Mouse (Mus musculus): ENCODE results near the gene Zfp865. TPM values are rescaled to one million over a fixed set of nuclear protein-coding genes. Genes with fewer than 3 reads are reported as not detected.

The Zfp865 gene
- total and polyA plus RNA-seq, 3 experiments, result 4.0 to 21.0 (median 12.3) TPM

- no peak overlapping the region for H3K4me3 ChIP-seq (replicated peaks in 1 of 3; ENCODE audit: low read depth in 2 of 3, low read length in 2 of 3, poor library complexity in 1 of 3)
- peaks cover 11% of the 10 kb centered on the region for H3K79me2 ChIP-seq (replicated peaks; ENCODE audit: control insufficient read depth, extremely low read depth, insufficient read depth, poor library complexity, severe bottlenecking)
- TF ChIP-seq MXI1 (IDR thresholded peaks at IDR 0.05; ENCODE audit: low read depth, low read length) (no peak), RCOR1 (conservative IDR thresholded peaks at IDR 0.05; ENCODE audit: low read depth, low read length) (no peak), POLR2AphosphoS2 (IDR thresholded peaks at IDR 0.05; ENCODE audit: low read depth, low read length) (no peak), MAX (IDR thresholded peaks at IDR 0.05; ENCODE audit: low read length) (no peak), TBP (conservative IDR thresholded peaks at IDR 0.05; ENCODE audit: low read depth, low read length) (no peak), EP300 (IDR thresholded peaks at IDR 0.05; ENCODE audit: low read length) (no peak), BHLHE40 (IDR thresholded peaks at IDR 0.05; ENCODE audit: low read depth, low read length) (no peak), MAFK (IDR thresholded peaks at IDR 0.05; ENCODE audit: insufficient replicate concordance, low read length) (no peak), USF2 (conservative IDR thresholded peaks at IDR 0.05; ENCODE audit: low read depth, low read length) (no peak), MEF2A (IDR thresholded peaks at IDR 0.05; ENCODE audit: borderline replicate concordance, low read depth, low read length) (no peak), CTCF (conservative IDR thresholded peaks at IDR 0.05 in 1 of 2, IDR thresholded peaks at IDR 0.05 in 1 of 2; ENCODE audit: low read depth in 2 of 2, low read length in 2 of 2) (no peak)
- peaks cover 2 to 26% of the 10 kb centered on the region in 2 experiments; a peak in 3 of 4 replicates for H3K4me1 ChIP-seq (ENCODE audit: control insufficient read depth in 1 of 2, insufficient read depth in 2 of 2)
- H3K4me2 ChIP-seq (ENCODE audit: insufficient read depth, low read depth, poor library complexity, severe bottlenecking), result no peak overlapping the region
- in situ Hi-C loops (cut with MboI; ENCODE audit: low pct_ligation_motif_present, low pct_unique_long_range_greater_than_20kb, low sequenced_read_pairs), result no loop called here
- H3K27ac ChIP-seq (ENCODE audit: insufficient read depth, low read depth), result no peak overlapping the region
- no peaks in the 10 kb centered on the region for H3K27me3 ChIP-seq (replicated peaks)
- no peak for DNase-seq (ENCODE audit: extremely low read depth)
- no peak overlapping the region for H3K9ac ChIP-seq (ENCODE audit: insufficient read depth, low read depth)
- no peaks in the 10 kb centered on the region for H3K9me3 ChIP-seq (replicated peaks; ENCODE audit: low read length)
- dilution Hi-C loops (cut with MboI; ENCODE audit: extremely low pct_ligation_motif_present, extremely low pct_unique_long_range_greater_than_20kb, low sequenced_read_pairs), result no loop called here
- peaks cover 0 to 8% of the 10 kb centered on the region in 2 experiments for H3K36me3 ChIP-seq (replicated peaks in 1 of 2; ENCODE audit: control insufficient read depth in 1 of 2, insufficient read depth in 1 of 2, low read length in 1 of 2)
Observed at GRCm38 (mm10) chr7:5058631-5059030, 38.5 kb downstream of the Zfp865 start.

GRCm38 (mm10) chr7:5059421-5059820, 39.2 kb downstream of the Zfp865 start:
- no peaks in the 10 kb centered on the region for H3K27me3 ChIP-seq (replicated peaks)

GRCm38 (mm10) chr7:5060239-5060731, 40.1 kb downstream of the Zfp865 start:
- in situ Hi-C loops (cut with MboI; ENCODE audit: low pct_ligation_motif_present, low pct_unique_long_range_greater_than_20kb, low sequenced_read_pairs), result loop anchor here (5.0 kb wide), 1 partner anchor 67 kb away; the partner anchor contains the start of gene Rasl2-9
- Histone ChIP-seq H3K4me3 (replicated peaks in 1 of 3; ENCODE audit: low read depth in 2 of 3, low read length in 2 of 3, poor library complexity in 1 of 3) (peak overlapping the region; percentile 65 to 68 (median 67)), H3K27ac (ENCODE audit: insufficient read depth, low read depth) (peak overlapping the region; percentile 90), H3K9me3 (replicated peaks; ENCODE audit: low read length) (no peaks in the 10 kb centered on the region), H3K79me2 (replicated peaks; ENCODE audit: control insufficient read depth, extremely low read depth, insufficient read depth, poor library complexity, severe bottlenecking) (peaks cover 26% of the 10 kb centered on the region), H3K27me3 (replicated peaks) (no peaks in the 10 kb centered on the region), H3K9ac (ENCODE audit: insufficient read depth, low read depth) (peak overlapping the region; percentile 86), H3K4me2 (ENCODE audit: insufficient read depth, low read depth, poor library complexity, severe bottlenecking) (peak overlapping the region; percentile 76), H3K4me1 (ENCODE audit: control insufficient read depth in 1 of 2, insufficient read depth in 2 of 2) (peaks cover 2 to 39% of the 10 kb centered on the region in 2 experiments; a peak in 3 of 4 replicates), H3K36me3 (replicated peaks in 1 of 2; ENCODE audit: control insufficient read depth in 1 of 2, insufficient read depth in 1 of 2, low read length in 1 of 2) (peaks cover under 1 to 16% of the 10 kb centered on the region in 2 experiments)
- dilution Hi-C loops (cut with MboI; ENCODE audit: extremely low pct_ligation_motif_present, extremely low pct_unique_long_range_greater_than_20kb, low sequenced_read_pairs), result no loop called here
- peak; percentile 89 for DNase-seq (ENCODE audit: extremely low read depth)
- no peak for TF ChIP-seq ZNF384 (IDR thresholded peaks at IDR 0.05; ENCODE audit: low read depth, low read length)
- TF ChIP-seq EP300 (IDR thresholded peaks at IDR 0.05; ENCODE audit: low read length), result no peak
- TF ChIP-seq USF1 (IDR thresholded peaks at IDR 0.05; ENCODE audit: low read depth, low read length), result no peak
- no peak for TF ChIP-seq ETS1 (conservative IDR thresholded peaks at IDR 0.05; ENCODE audit: low read depth, low read length)
- TF ChIP-seq CHD2 (IDR thresholded peaks at IDR 0.05; ENCODE audit: low read length), result no peak
- 0 out of 2 replicates have a peak, but pooled peaks have one; percentile 22 for TF ChIP-seq ELF1 (IDR thresholded peaks at IDR 0.05; ENCODE audit: low read depth, low read length)
- TF ChIP-seq ZKSCAN1 (IDR thresholded peaks at IDR 0.05; ENCODE audit: borderline replicate concordance, low read depth, low read length), result no peak
- 0 out of 2 replicates have a peak, but pooled peaks have one; percentile 43 for TF ChIP-seq MEF2A (IDR thresholded peaks at IDR 0.05; ENCODE audit: borderline replicate concordance, low read depth, low read length)
- no peak for TF ChIP-seq HCFC1 (IDR thresholded peaks at IDR 0.05; ENCODE audit: low read depth, low read length)
- TF ChIP-seq SMC3 (IDR thresholded peaks at IDR 0.05; ENCODE audit: low read depth, low read length), result peak; percentile 60
- no peak for TF ChIP-seq GABPA (IDR thresholded peaks at IDR 0.05; ENCODE audit: insufficient replicate concordance, low read depth, low read length)
- no peak for TF ChIP-seq JUN (IDR thresholded peaks at IDR 0.05; ENCODE audit: insufficient read depth, low read depth, low read length)
- no peak for TF ChIP-seq JUND (conservative IDR thresholded peaks at IDR 0.05; ENCODE audit: low read depth, low read length)
- TF ChIP-seq MXI1 (IDR thresholded peaks at IDR 0.05; ENCODE audit: low read depth, low read length), result peak; percentile 39; the same call in 1 of the 2 replicates
- no peak for TF ChIP-seq PAX5 (IDR thresholded peaks at IDR 0.05; ENCODE audit: low read length)

More at GRCm38 (mm10) chr7:5059421-5059820, 39.2 kb downstream of the Zfp865 start:
- Histone ChIP-seq H3K27ac (ENCODE audit: insufficient read depth, low read depth) (no peak overlapping the region), H3K4me3 (replicated peaks in 1 of 3; ENCODE audit: low read depth in 2 of 3, low read length in 2 of 3, poor library complexity in 1 of 3) (no peak overlapping the region), H3K9ac (ENCODE audit: insufficient read depth, low read depth) (no peak overlapping the region), H3K4me1 (ENCODE audit: control insufficient read depth in 1 of 2, insufficient read depth in 2 of 2) (peaks cover 2 to 32% of the 10 kb centered on the region in 2 experiments; a peak in 3 of 4 replicates), H3K36me3 (replicated peaks in 1 of 2; ENCODE audit: control insufficient read depth in 1 of 2, insufficient read depth in 1 of 2, low read length in 1 of 2) (peaks cover 0 to 13% of the 10 kb centered on the region in 2 experiments), H3K79me2 (replicated peaks; ENCODE audit: control insufficient read depth, extremely low read depth, insufficient read depth, poor library complexity, severe bottlenecking) (peaks cover 19% of the 10 kb centered on the region), H3K9me3 (replicated peaks; ENCODE audit: low read length) (no peaks in the 10 kb centered on the region), H3K4me2 (ENCODE audit: insufficient read depth, low read depth, poor library complexity, severe bottlenecking) (no peak overlapping the region)
- in situ Hi-C loops (cut with MboI; ENCODE audit: low pct_ligation_motif_present, low pct_unique_long_range_greater_than_20kb, low sequenced_read_pairs) (no loop called here), dilution Hi-C loops (cut with MboI; ENCODE audit: extremely low pct_ligation_motif_present, extremely low pct_unique_long_range_greater_than_20kb, low sequenced_read_pairs) (no loop called here)
- DNase-seq (ENCODE audit: extremely low read depth), result no peak
- no peak for TF ChIP-seq TBP (conservative IDR thresholded peaks at IDR 0.05; ENCODE audit: low read depth, low read length)
- no peak for TF ChIP-seq NRF1 (IDR thresholded peaks at IDR 0.05; ENCODE audit: low read depth, low read length)
- no peak for TF ChIP-seq MAX (IDR thresholded peaks at IDR 0.05; ENCODE audit: low read length)
- no peak for TF ChIP-seq MAFK (IDR thresholded peaks at IDR 0.05; ENCODE audit: insufficient replicate concordance, low read length)
- no peak for TF ChIP-seq MXI1 (IDR thresholded peaks at IDR 0.05; ENCODE audit: low read depth, low read length)
- no peak for TF ChIP-seq IRF4 (IDR thresholded peaks at IDR 0.05; ENCODE audit: low read depth, low read length)
- no peak for TF ChIP-seq ELF1 (IDR thresholded peaks at IDR 0.05; ENCODE audit: low read depth, low read length)
